Mouse (Mus musculus) liver, adult 2 months (tissue): Measurements from ENCODE around the gene Bcl11a.

ENCODE experiments used
- CTCF ChIP-seq: fragments of 200-500 bp; IDR thresholded peaks from 2 replicates; pipeline ENCODE4 v1.5.1; 2011; ENCODE audit warnings: low read depth, low read length, control low read depth
- POLR2A ChIP-seq: fragments of 200-500 bp; IDR thresholded peaks from 2 replicates; pipeline ENCODE4 v1.6.1; 2011; ENCODE audit warnings: low read length, control low read depth; ENCODE audit not compliant: insufficient read depth; ENCODE audit errors: extremely low read depth

- TF ChIP-seq POLR2A (no peak), CTCF (no peak)
These were observed 83.6 kb downstream of the Bcl11a start for GRCm38 (mm10) chr11:24161458-24161857.
